Mouse (Mus musculus) adrenal gland, postnatal 36 days (tissue): ENCODE results near the gene Pgd. TPM values are rescaled to one million over a fixed set of nuclear protein-coding genes. Genes with fewer than 3 reads are reported as not detected.
"Not testable (repeated sequence)": the region's sequence is repeated elsewhere in the genome, so short reads cannot be mapped to it uniquely, and the experiment has no call there.

Experiments used
- DNase-seq, 2 experiments: peaks; one replicate each; pipeline ENCODE4 v3.0.0; 2021; ENCODE audit warnings: mixed read lengths in 1 of 2
- long read RNA-seq, 2 experiments: library from polyadenylated mRNA; stranded (forward); transcript quantifications; one replicate each; pipeline ENCODE4 v2.0.0; 2021; ENCODE audit warnings: borderline sequencing depth in 2 of 2
- total RNA-seq, 2 experiments: library from RNA; stranded (reverse); gene quantifications; 2 replicates each; pipeline ENCODE4 v1.2.3; 2021

Pgd gene
- total RNA-seq, result 100 to 1,000 TPM; 304 to 318 TPM
- long read RNA-seq, experiment 1, transcript Pgd-201 (13 exons, 2,218 nt), result major isoform, 310 of 414 reads
- long read RNA-seq, experiment 1, partial matches to known transcripts, result 35 of 414 reads
- long read RNA-seq, experiment 1, other reads (novel, unspliced or antisense), result 68 of 414 reads
- long read RNA-seq, experiment 2, transcript Pgd-201 (13 exons, 2,218 nt), result major isoform, 152 of 196 reads
- long read RNA-seq, experiment 2, partial matches to known transcripts, result 40 of 196 reads
- long read RNA-seq, experiment 2, other reads (novel, unspliced or antisense), result 4 of 196 reads

- peak; percentile 98 to 99 for DNase-seq
Observed at GRCm38 (mm10) chr4:149166215-149166946, at the start of gene Pgd. Pgd (minus strand) TSS chr4:149166771.

- DNase-seq, result no peak
Observed at GRCm38 (mm10) chr4:149215982-149216381, 49.4 kb upstream of the Pgd start.

GRCm38 (mm10) chr4:149215397-149215796, 48.8 kb upstream of the Pgd start:
- DNase-seq, result peak in 1 of 2 experiments; percentile 11

GRCm38 (mm10) chr4:149214468-149214867, 47.9 kb upstream of the Pgd start:
- DNase-seq, result not testable (repeated sequence)

- DNase-seq, result peak; percentile 41 to 59
Observed at GRCm38 (mm10) chr4:149213466-149213865, 46.9 kb upstream of the Pgd start.

- peak in 1 of 2 experiments; percentile 15 for DNase-seq
Observed at GRCm38 (mm10) chr4:149211441-149211840, 44.9 kb upstream of the Pgd start.

GRCm38 (mm10) chr4:149202467-149202866, 35.9 kb upstream of the Pgd start:
- DNase-seq, result no peak

- DNase-seq, result no peak
Observed at GRCm38 (mm10) chr4:149201110-149201509, 34.5 kb upstream of the Pgd start.

GRCm38 (mm10) chr4:149197180-149197579, 30.6 kb upstream of the Pgd start:
- DNase-seq, result no peak

GRCm38 (mm10) chr4:149191103-149191502, 24.5 kb upstream of the Pgd start:
- DNase-seq, result no peak

- no peak for DNase-seq
Observed at GRCm38 (mm10) chr4:149188563-149188962, 22.0 kb upstream of the Pgd start.

- DNase-seq, result no peak
Observed at GRCm38 (mm10) chr4:149182755-149183154, 16.2 kb upstream of the Pgd start.

- DNase-seq, result no peak
Observed at GRCm38 (mm10) chr4:149182192-149182591, 15.6 kb upstream of the Pgd start.

GRCm38 (mm10) chr4:149179573-149179972, 13.0 kb upstream of the Pgd start:
- DNase-seq, result no peak

- no peak for DNase-seq
Observed at GRCm38 (mm10) chr4:149179160-149179559, 12.6 kb upstream of the Pgd start.

GRCm38 (mm10) chr4:149178328-149178727, 11.8 kb upstream of the Pgd start:
- DNase-seq, result no peak

- DNase-seq, result no peak
Observed at GRCm38 (mm10) chr4:149177046-149177445, 10.5 kb upstream of the Pgd start.

- DNase-seq, result no peak
Observed at GRCm38 (mm10) chr4:149176645-149177044, 10.1 kb upstream of the Pgd start.

GRCm38 (mm10) chr4:149173661-149174060, 7.1 kb upstream of the Pgd start:
- DNase-seq, result no peak

- DNase-seq, result no peak
Observed at GRCm38 (mm10) chr4:149172666-149173065, 6.1 kb upstream of the Pgd start.

GRCm38 (mm10) chr4:149172083-149172482, 5.5 kb upstream of the Pgd start:
- DNase-seq, result no peak

GRCm38 (mm10) chr4:149171581-149171981, 5.0 kb upstream of the Pgd start:
- DNase-seq, result peak; percentile 53 to 58

GRCm38 (mm10) chr4:149170394-149170931, 3.9 kb upstream of the Pgd start:
- no peak for DNase-seq
